Mouse (Mus musculus): Measurements from ENCODE around the gene Ppil4.

- TF ChIP-seq CTCF (IDR thresholded peaks at IDR 0.05; ENCODE audit: borderline replicate concordance, control insufficient read depth, extremely low read depth, insufficient read depth, low read length, poor library complexity) (no peak), POLR2A (IDR thresholded peaks at IDR 0.05; ENCODE audit: control insufficient read depth, extremely low read depth, insufficient read depth, low read length, poor library complexity) (no peak)
These were observed 54.5 kb downstream of the Ppil4 start for GRCm38 (mm10) chr10:7847166-7847605.
